In genomic region chr3:134303492-134303808, GRCm38 (mm10) we compare ENCODE assay signal across 10 mouse cellular contexts.
DNase-seq lines count a peak whose midpoint lies in the region; ATAC-seq and TF ChIP-seq lines count a peak whose summit lies in the region.
"Had no signal": no experiment of that assay in that cellular context is flagged by ENCODE, and none has a peak within 500 bp of the region (broad histone marks: within the 10 kb centered on the region; RNA-seq: fewer than 3 reads in every experiment).

No protein-coding gene starts in this region.

- WGBS in heart, embryonic 16.5 days: 30% methylated on average over 3 of the region's 3 CpGs
- 14% methylated on average over 3 of the region's 3 CpGs for WGBS in forebrain, postnatal 0 days
- WGBS in midbrain, embryonic 14.5 days: 6% methylated on average over 3 of the region's 3 CpGs

- H3K9me3 ChIP-seq in heart, embryonic 16.5 days (replicated peaks; ENCODE audit: control insufficient read depth, low read length): no peaks in the 10 kb centered on the region
- no peaks in the 10 kb centered on the region for H3K9me3 ChIP-seq in forebrain, postnatal 0 days (ENCODE audit: low read length)
- no peaks in the 10 kb centered on the region for H3K9me3 ChIP-seq in midbrain, embryonic 14.5 days (ENCODE audit: control insufficient read depth, low read length)

- no peak for DNase-seq in heart, postnatal 4 days
- peak; percentile 30 for DNase-seq in embryo, embryonic 9.5 days (ENCODE audit: extremely low spot score)
- DNase-seq in forebrain, postnatal 0 days: no peak
- DNase-seq in midbrain, embryonic 14.5 days: no peak
- DNase-seq in adrenal gland, postnatal 25 days: no peak
- DNase-seq in ovary, postnatal 14 days (ENCODE audit: low spot score): no peak
- DNase-seq in thymus, postnatal 0 days (ENCODE audit: low spot score): no peak
- DNase-seq: cerebellum, adult 9-11 months; gastrocnemius, postnatal 36 days had no signal

- H3K36me3 ChIP-seq in heart, embryonic 16.5 days (ENCODE audit: control insufficient read depth, insufficient read depth): no peaks in the 10 kb centered on the region
- no peaks in the 10 kb centered on the region for H3K36me3 ChIP-seq in forebrain, postnatal 0 days (ENCODE audit: insufficient read depth)
- no peaks in the 10 kb centered on the region for H3K36me3 ChIP-seq in midbrain, embryonic 14.5 days (ENCODE audit: control insufficient read depth, insufficient read depth, low read length)

- no peak for TF ChIP-seq CTCF in forebrain, postnatal 0 days (IDR thresholded peaks at IDR 0.05; ENCODE audit: low read depth)

- H3K4me3 ChIP-seq in heart, embryonic 16.5 days (ENCODE audit: low read length): peak overlapping the region; percentile 55
- peak overlapping the region; percentile 33 for H3K4me3 ChIP-seq in forebrain, postnatal 0 days (ENCODE audit: low read depth, low read length)
- H3K4me3 ChIP-seq in midbrain, embryonic 14.5 days (replicated peaks; ENCODE audit: low read depth, low read length): peak overlapping the region; percentile 29

- H3K9ac ChIP-seq in heart, embryonic 16.5 days (ENCODE audit: low read length): no peak overlapping the region
- H3K9ac ChIP-seq in forebrain, postnatal 0 days: peak overlapping the region; percentile 44; the same call in 1 of the 2 replicates
- H3K9ac ChIP-seq in midbrain, embryonic 14.5 days (replicated peaks; ENCODE audit: low read length): peak overlapping the region; percentile 39

- no peaks in the 10 kb centered on the region for H3K27me3 ChIP-seq in heart, embryonic 16.5 days (ENCODE audit: control insufficient read depth, insufficient read depth, low read length)
- no peaks in the 10 kb centered on the region for H3K27me3 ChIP-seq in forebrain, postnatal 0 days (ENCODE audit: insufficient read depth, low read length)
- H3K27me3 ChIP-seq in midbrain, embryonic 14.5 days (ENCODE audit: control insufficient read depth, insufficient read depth, low read length): no peaks in the 10 kb centered on the region

- no peak for ATAC-seq in heart, embryonic 16.5 days (replicated peaks; ENCODE audit: extremely low read depth, insufficient read depth, low FRiP score)
- ATAC-seq in forebrain, postnatal 0 days: 0 out of 2 replicates have a peak, but pooled peaks have one; percentile 10
- ATAC-seq in midbrain, embryonic 14.5 days (ENCODE audit: low FRiP score, low TSS enrichment): peak; percentile 47

- no peaks in the 10 kb centered on the region for H3K4me1 ChIP-seq in heart, embryonic 16.5 days (ENCODE audit: control insufficient read depth, insufficient read depth, low read length)
- peaks cover 7% of the 10 kb centered on the region; the same call in 1 of the 2 replicates for H3K4me1 ChIP-seq in forebrain, postnatal 0 days (ENCODE audit: insufficient read depth)
- H3K4me1 ChIP-seq in midbrain, embryonic 14.5 days (ENCODE audit: control insufficient read depth, insufficient read depth, low read length): peaks cover 65% of the 10 kb centered on the region

- H3K4me2 ChIP-seq in heart, embryonic 16.5 days (ENCODE audit: low read depth, low read length): peak overlapping the region; percentile 69
- H3K4me2 ChIP-seq in forebrain, postnatal 0 days (ENCODE audit: low read depth): peak overlapping the region; percentile 62
- H3K4me2 ChIP-seq in midbrain, embryonic 14.5 days (ENCODE audit: low read length): peak overlapping the region; percentile 59

- no peak overlapping the region for H3K27ac ChIP-seq in heart, embryonic 16.5 days (ENCODE audit: low read length)
- H3K27ac ChIP-seq in forebrain, postnatal 0 days (ENCODE audit: low read depth, low read length): no peak overlapping the region
- H3K27ac ChIP-seq in midbrain, embryonic 14.5 days (replicated peaks; ENCODE audit: low read depth, low read length): peak overlapping the region; percentile 79
